Mouse (Mus musculus) CH12.LX (cell line): ENCODE results near the gene Upf1.

Experiments
- CTCF ChIP-seq, 2 experiments: IDR thresholded peaks in 1 of 2; conservative IDR thresholded peaks in 1 of 2; 2 replicates each; pipeline ENCODE4 v1.5.1; 2011 to 2012; ENCODE audit warnings: low read depth in 2 of 2, low read length in 2 of 2, improper control_type of control experiment in 1 of 2, inconsistent platforms in 1 of 2, mild to moderate bottlenecking in 1 of 2, moderate library complexity in 1 of 2
- E2F4 ChIP-seq: IDR thresholded peaks from 2 replicates; pipeline ENCODE4 v1.6.1; 2011; ENCODE audit warnings: low read depth, low read length, improper control_type of control experiment; ENCODE audit not compliant: insufficient replicate concordance
- ELF1 ChIP-seq: IDR thresholded peaks from 2 replicates; pipeline ENCODE4 v1.6.1; 2014; ENCODE audit warnings: low read depth, mild to moderate bottlenecking, inconsistent platforms, low read length, improper control_type of control experiment
- EP300 ChIP-seq: IDR thresholded peaks from 2 replicates; pipeline ENCODE4 v1.6.1; 2011; ENCODE audit warnings: low read length, improper control_type of control experiment
- KAT2A ChIP-seq: IDR thresholded peaks from 2 replicates; pipeline ENCODE4 v1.6.1; 2012; ENCODE audit warnings: low read length, improper control_type of control experiment, inconsistent platforms; ENCODE audit not compliant: insufficient replicate concordance
- MAX ChIP-seq: IDR thresholded peaks from 2 replicates; pipeline ENCODE4 v1.6.1; 2011; ENCODE audit warnings: low read length, improper control_type of control experiment
- MXI1 ChIP-seq: IDR thresholded peaks from 2 replicates; pipeline ENCODE4 v1.6.1; 2011; ENCODE audit warnings: mild to moderate bottlenecking, low read depth, low read length, improper control_type of control experiment
- POLR2A ChIP-seq: IDR thresholded peaks from 2 replicates; pipeline ENCODE4 v1.6.1; 2011; ENCODE audit warnings: low read depth, mild to moderate bottlenecking, improper control_type of control experiment, low read length
- SMC3 ChIP-seq: IDR thresholded peaks from 2 replicates; pipeline ENCODE4 v1.6.1; 2011; ENCODE audit warnings: low read depth, low read length, improper control_type of control experiment
- TCF12 ChIP-seq: IDR thresholded peaks from 2 replicates; pipeline ENCODE4 v1.6.1; 2014; ENCODE audit warnings: low read depth, mild to moderate bottlenecking, inconsistent platforms, low read length, improper control_type of control experiment

- TF ChIP-seq EP300 = no peak
- no peak for TF ChIP-seq KAT2A
- no peak for TF ChIP-seq POLR2A
- no peak for TF ChIP-seq CTCF (conservative IDR thresholded peaks at IDR 0.05 in 1 of 2, IDR thresholded peaks at IDR 0.05 in 1 of 2; ENCODE audit: low read depth in 2 of 2, low read length in 2 of 2)
- no peak for TF ChIP-seq SMC3
- TF ChIP-seq TCF12 = no peak
- TF ChIP-seq E2F4 = no peak
- no peak for TF ChIP-seq MAX
- TF ChIP-seq MXI1 = no peak
- no peak for TF ChIP-seq ELF1
Observed at GRCm38 (mm10) chr8:70393087-70393486, 40.0 kb upstream of the Upf1 start.
